Mouse (Mus musculus) spleen, adult 2 months (tissue): Measurements from ENCODE around the gene Tepsin. TPM values are rescaled to one million over a fixed set of nuclear protein-coding genes. Genes with fewer than 3 reads are reported as not detected.
A peak's percentile ranks its signal among the peaks of the same experiment; 100 is the strongest.

Experiments
- DNase-seq, 2 experiments: peaks; one replicate each; pipeline versions ENCODE4 v3.0.0 to v3.0.0-alpha.2; 2012 to 2021; ENCODE audit warnings: low spot score in 2 of 2, low read depth in 1 of 2
- H3K27ac ChIP-seq: fragments of 200-500 bp; 2 replicates; pipeline ENCODE4 v1.5.1; 2012; ENCODE audit warnings: low read length, inconsistent platforms; ENCODE audit not compliant: insufficient read depth
- H3K27me3 ChIP-seq: fragments of 200-500 bp; 2 replicates; pipeline ENCODE4 v1.6.1; 2012; ENCODE audit warnings: mild to moderate bottlenecking, moderate library complexity, low read length, inconsistent platforms; ENCODE audit not compliant: control insufficient read depth, insufficient read depth
- H3K36me3 ChIP-seq: fragments of 200-500 bp; 2 replicates; pipeline ENCODE4 v1.6.1; 2012; ENCODE audit warnings: mild to moderate bottlenecking, low read length, inconsistent platforms; ENCODE audit not compliant: control insufficient read depth, insufficient read depth
- H3K4me1 ChIP-seq: fragments of 200-500 bp; 2 replicates; pipeline ENCODE4 v1.6.1; 2011; ENCODE audit warnings: inconsistent platforms; ENCODE audit not compliant: control insufficient read depth, insufficient read depth, insufficient read length
- H3K4me3 ChIP-seq: fragments of 200-500 bp; 2 replicates; pipeline ENCODE4 v1.5.1; 2011; ENCODE audit warnings: mild to moderate bottlenecking, inconsistent platforms; ENCODE audit not compliant: insufficient read depth, insufficient read length; ENCODE audit errors: extremely low read depth
- CTCF ChIP-seq: fragments of 200-500 bp; IDR thresholded peaks from 2 replicates; pipeline ENCODE4 v1.5.1; 2011; ENCODE audit warnings: mild to moderate bottlenecking, inconsistent platforms; ENCODE audit not compliant: insufficient read depth, insufficient read length, insufficient replicate concordance; ENCODE audit errors: extremely low read depth
- POLR2A ChIP-seq: fragments of 200-500 bp; IDR thresholded peaks from 2 replicates; pipeline ENCODE4 v1.6.1; 2011; ENCODE audit warnings: low read depth, low read length, inconsistent platforms
- WGBS: fragments of 180-500 bp; shearing (Covaris S2); methylation state at CpG from one replicate; pipeline ENCODE4 v1.1.7; 2018; 5-methylcytosine and 5-hydroxymethylcytosine counted together
- polyA plus RNA-seq: library from polyadenylated mRNA; depleted of rRNA; stranded (reverse); fragments of >200 nt; gene quantifications from 2 replicates; pipeline ENCODE4 v1.2.3, GENCODE M21; 2012; rRNA removed

Tepsin gene
- polyA plus RNA-seq, 1 experiment, result 34.3 TPM

DNA sequence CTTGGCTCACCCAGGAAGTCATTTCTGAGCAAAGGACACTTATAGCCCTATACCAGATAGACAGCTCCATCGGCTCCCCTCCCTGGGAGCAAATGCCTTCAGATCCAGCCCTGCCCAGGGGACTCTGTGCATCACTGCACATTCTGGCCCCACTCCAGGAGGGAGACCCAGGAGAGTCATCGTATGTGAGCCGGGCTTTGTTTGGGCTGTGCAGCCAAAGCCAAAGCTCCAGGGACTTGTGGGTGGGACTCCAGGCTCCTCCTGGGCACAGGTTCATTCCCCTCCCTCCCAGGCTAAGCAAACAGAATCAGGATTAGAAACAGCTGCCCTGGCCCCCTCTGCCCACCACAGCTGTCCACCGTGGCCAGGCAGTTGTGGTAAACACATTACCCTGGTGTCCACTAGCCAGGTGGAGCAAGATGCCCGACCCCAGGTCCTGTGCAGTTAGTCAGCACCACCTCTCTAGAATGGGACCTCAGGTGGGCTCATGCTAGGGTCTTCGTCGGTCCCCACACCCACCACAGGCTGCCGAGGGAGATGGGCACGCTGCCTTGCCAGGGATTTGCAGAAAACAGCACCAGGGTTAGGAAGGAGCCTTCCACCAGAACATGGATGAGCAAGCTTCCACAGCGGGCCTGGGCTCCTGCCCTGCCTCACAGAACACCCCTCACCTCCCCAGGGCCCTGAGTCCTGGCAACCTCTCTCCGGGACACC is 52.5 kb downstream of the Tepsin start:
- Histone ChIP-seq H3K27ac (no peak overlapping the region), H3K4me1 (no peaks in the 10 kb centered on the region), H3K4me3 (no peak overlapping the region), H3K27me3 (peaks cover 15% of the 10 kb centered on the region; the same call in 1 of the 2 replicates), H3K36me3 (no peaks in the 10 kb centered on the region)
- TF ChIP-seq POLR2A (no peak), CTCF (no peak)
- no peak for DNase-seq
- 78% methylated on average over 11 of the region's 11 CpGs for WGBS

- H3K4me3 ChIP-seq, result no peak overlapping the region
- TF ChIP-seq POLR2A (no peak), CTCF (no peak)
- DNase-seq, result no peak
- no peak overlapping the region for H3K27ac ChIP-seq
- no peaks in the 10 kb centered on the region for H3K36me3 ChIP-seq
- 85% methylated on average over 4 of the region's 4 CpGs for WGBS
- H3K27me3 ChIP-seq, result peaks cover 15% of the 10 kb centered on the region; the same call in 1 of the 2 replicates
- no peaks in the 10 kb centered on the region for H3K4me1 ChIP-seq
These were observed 53.2 kb downstream of the Tepsin start for GRCm38 (mm10) chr11:120045341-120045740.

DNA sequence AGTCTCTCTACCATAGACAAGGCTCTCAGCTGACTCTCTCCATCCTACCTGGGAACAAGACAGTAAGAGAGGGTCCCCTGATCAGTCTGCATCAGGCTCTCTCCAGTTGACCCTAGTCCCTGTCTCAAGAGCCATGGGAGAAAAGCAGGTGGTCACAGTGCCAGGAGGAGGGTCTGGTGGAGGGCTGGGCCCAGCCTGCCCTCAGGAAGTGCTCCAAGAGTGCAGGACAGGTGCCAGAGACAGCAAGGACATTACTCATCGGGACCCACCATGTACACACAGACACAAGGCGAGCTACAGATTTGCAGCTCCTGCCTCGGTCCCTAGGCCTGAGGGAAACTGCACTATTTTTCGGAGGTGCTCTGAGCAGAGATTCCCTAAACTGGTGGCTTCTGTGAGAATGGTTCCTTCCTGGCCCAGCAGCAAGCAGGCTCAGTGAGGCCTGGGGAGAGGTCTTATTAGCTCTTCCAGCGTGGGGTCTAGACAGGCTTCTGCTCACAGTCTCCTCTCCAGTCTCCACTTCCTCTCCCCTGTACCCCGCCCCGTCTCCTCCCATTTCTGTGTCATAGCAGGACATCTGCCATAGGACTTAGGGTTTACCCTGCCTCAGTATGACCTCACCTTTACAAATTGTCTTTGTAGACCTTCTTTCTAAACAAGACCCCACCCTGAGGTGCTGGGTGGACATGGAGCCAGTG is 56.2 kb downstream of the Tepsin start:
- H3K27ac ChIP-seq, result peak overlapping the region; percentile 61
- peaks cover 8% of the 10 kb centered on the region; the same call in 1 of the 2 replicates for H3K27me3 ChIP-seq
- DNase-seq, result no peak
- 55% methylated on average over 7 of the region's 7 CpGs for WGBS
- no peak overlapping the region for H3K4me3 ChIP-seq
- no peaks in the 10 kb centered on the region for H3K4me1 ChIP-seq
- no peaks in the 10 kb centered on the region for H3K36me3 ChIP-seq
- TF ChIP-seq POLR2A, result no peak
- TF ChIP-seq CTCF, result no peak

- peak in 1 of 2 experiments; percentile 12 for DNase-seq
- TF ChIP-seq CTCF (no peak), POLR2A (no peak)
- Histone ChIP-seq H3K27ac (peak overlapping the region; percentile 61), H3K4me1 (no peaks in the 10 kb centered on the region), H3K27me3 (no peaks in the 10 kb centered on the region), H3K4me3 (peak overlapping the region; percentile 16; the same call in 1 of the 2 replicates), H3K36me3 (no peaks in the 10 kb centered on the region)
- 47% methylated on average over 13 of the region's 13 CpGs for WGBS
These were observed 57.1 kb downstream of the Tepsin start for GRCm38 (mm10) chr11:120041191-120042123.

Other genes starting within 250 kb of the Tepsin start
- gene Chmp6, start 185.3 kb downstream of the Tepsin start, polyA plus RNA-seq, result 31.2 and 36.6 TPM in 2 replicates
- gene Baiap2, start 156.0 kb downstream of the Tepsin start, polyA plus RNA-seq, result 17.3 and 22.9 TPM in 2 replicates
- gene Aatk, start 51.6 kb downstream of the Tepsin start, polyA plus RNA-seq, result 7.4 and 9.1 TPM in 2 replicates
- 4.5 and 7.5 TPM in 2 replicates for gene Cep131, start 11.9 kb downstream of the Tepsin start, polyA plus RNA-seq
- gene Ndufaf8, start 197 bp upstream of the Tepsin start, polyA plus RNA-seq, result 31.0 and 33.8 TPM in 2 replicates
- 81.9 and 94.2 TPM in 2 replicates for gene Slc38a10, start 52.6 kb upstream of the Tepsin start, polyA plus RNA-seq
- gene Bahcc1, start 134.2 kb upstream of the Tepsin start, polyA plus RNA-seq, result 3.6 and 4.0 TPM in 2 replicates
- gene Actg1, start 249.8 kb upstream of the Tepsin start, polyA plus RNA-seq, result 951 and 978 TPM in 2 replicates